Mouse (Mus musculus) limb, embryonic 14.5 days (tissue): ENCODE measurements around the gene Gm20532. TPM values are rescaled to one million over a fixed set of nuclear protein-coding genes. Genes with fewer than 3 reads are reported as not detected.
"Not testable (repeated sequence)": the region's sequence is repeated elsewhere in the genome, so short reads cannot be mapped to it uniquely, and the experiment has no call there.

ENCODE experiments used
- ATAC-seq: fragments of 200-750 bp; cut with Nextera tagmentation; 2 replicates; pipeline ENCODE4 v1.8.0; 2017; ENCODE audit warnings: low read depth, moderate number of reproducible peaks, moderate TSS enrichment; ENCODE audit not compliant: low FRiP score
- DNase-seq: peaks from one replicate; pipeline ENCODE4 v3.0.0-alpha.2; 2015; ENCODE audit warnings: low spot score
- H3K27ac ChIP-seq: fragments of 300-500 bp; sonication (generic); replicated peaks from 2 replicates; pipeline ENCODE4 v1.5.1; 2014; ENCODE audit warnings: low read depth, mild to moderate bottlenecking, low read length, moderate library complexity, mixed read lengths
- H3K27me3 ChIP-seq: fragments of 300-500 bp; sonication (generic); 2 replicates; pipeline ENCODE4 v1.6.1; 2014; ENCODE audit warnings: low read length, mixed read lengths; ENCODE audit not compliant: control insufficient read depth, insufficient read depth
- H3K36me3 ChIP-seq: fragments of 300-500 bp; sonication (generic); 2 replicates; pipeline ENCODE4 v1.6.1; 2014; ENCODE audit warnings: mild to moderate bottlenecking, low read length, moderate library complexity, mixed read lengths; ENCODE audit not compliant: control insufficient read depth, insufficient read depth
- H3K4me1 ChIP-seq: fragments of 300-500 bp; sonication (generic); 2 replicates; pipeline ENCODE4 v1.6.1; 2014; ENCODE audit warnings: antibody characterized with exemption, low read length, mixed read lengths; ENCODE audit not compliant: control insufficient read depth, insufficient read depth
- H3K4me2 ChIP-seq: fragments of 300-500 bp; sonication (generic); replicated peaks from 2 replicates; pipeline ENCODE4 v1.6.1; 2014; ENCODE audit warnings: low read depth, mild to moderate bottlenecking, low read length, moderate library complexity; ENCODE audit not compliant: severe bottlenecking
- H3K4me3 ChIP-seq: fragments of 300-500 bp; sonication (generic); replicated peaks from 2 replicates; pipeline ENCODE4 v1.5.1; 2014; ENCODE audit warnings: low read length
- H3K9ac ChIP-seq: fragments of 300-500 bp; sonication (generic); 2 replicates; pipeline ENCODE4 v1.6.1; 2014; ENCODE audit warnings: mild to moderate bottlenecking, low read depth, low read length, moderate library complexity; ENCODE audit not compliant: severe bottlenecking
- H3K9me3 ChIP-seq: fragments of 300-500 bp; sonication (generic); 2 replicates; pipeline ENCODE4 v1.6.1; 2016; ENCODE audit warnings: low read length; ENCODE audit not compliant: control insufficient read depth
- POLR2A ChIP-seq: fragments of 200-500 bp; IDR thresholded peaks from 2 replicates; pipeline ENCODE4 v1.8.0; 2012; ENCODE audit warnings: inconsistent platforms, mild to moderate bottlenecking, moderate library complexity, borderline replicate concordance; ENCODE audit not compliant: insufficient read depth, insufficient read length; ENCODE audit errors: extremely low read depth
- WGBS: fragments of 180-500 bp; shearing (Covaris S2); extraction: QIAGEN DNeasy Blood & Tissue Kit; methylation state at CpG from one replicate; pipeline ENCODE4 v1.1.7; 2014; 5-methylcytosine and 5-hydroxymethylcytosine counted together
- polyA plus RNA-seq, 2 experiments: library from polyadenylated mRNA; depleted of rRNA in 1 of 2; stranded (reverse) in 1 of 2; unstranded in 1 of 2; fragments of >200 nt; fragmentation: Nextera tagmentation in 1 of 2; extraction: Ambion mirVana in 1 of 2; gene quantifications; 2 replicates each; pipeline versions ENCODE4 v1.2.1 to v1.2.3; 2012 to 2014

Gene Gm20532
- polyA plus RNA-seq, 2 experiments: not detected

- ATAC-seq (no peak), DNase-seq (no peak)
- H3K4me2 ChIP-seq: no peak overlapping the region
- H3K27ac ChIP-seq: no peak overlapping the region
- no peak overlapping the region for H3K4me3 ChIP-seq
- no peaks in the 10 kb centered on the region for H3K4me1 ChIP-seq
- TF ChIP-seq POLR2A: no peak
- WGBS: 86% methylated on average over 2 of the region's 2 CpGs
- 0 out of 2 replicates have a peak, but pooled peaks cover 4% of the 10 kb centered on the region for H3K27me3 ChIP-seq
- no peak overlapping the region for H3K9ac ChIP-seq
- no peaks in the 10 kb centered on the region for H3K9me3 ChIP-seq
- H3K36me3 ChIP-seq: no peaks in the 10 kb centered on the region
Observed at GRCm38 (mm10) chr2:26657426-26657825, 71.0 kb downstream of the Gm20532 start.

GRCm38 (mm10) chr2:26661143-26661752 lies 74.8 kb downstream of the Gm20532 start:
- DNase-seq (peak; percentile 21), ATAC-seq (no peak)
- Histone ChIP-seq H3K4me2 (peak overlapping the region; percentile 53), H3K9me3 (no peaks in the 10 kb centered on the region), H3K27ac (no peak overlapping the region), H3K9ac (peak overlapping the region; percentile 34), H3K4me1 (no peaks in the 10 kb centered on the region), H3K4me3 (peak overlapping the region; percentile 26; the same call in 1 of the 2 replicates), H3K27me3 (0 out of 2 replicates have a peak, but pooled peaks cover 5% of the 10 kb centered on the region), H3K36me3 (no peaks in the 10 kb centered on the region)
- no peak for TF ChIP-seq POLR2A
- WGBS: 2% methylated on average over 16 of the region's 20 CpGs

- Histone ChIP-seq H3K36me3 (no peaks in the 10 kb centered on the region), H3K9me3 (no peaks in the 10 kb centered on the region), H3K4me2 (peak overlapping the region; percentile 53), H3K27me3 (0 out of 2 replicates have a peak, but pooled peaks cover 5% of the 10 kb centered on the region), H3K4me3 (peak overlapping the region; percentile 26; the same call in 1 of the 2 replicates), H3K27ac (no peak overlapping the region), H3K4me1 (no peaks in the 10 kb centered on the region), H3K9ac (peak overlapping the region; percentile 34; the same call in 1 of the 2 replicates)
- ATAC-seq (no peak), DNase-seq (no peak)
- no peak for TF ChIP-seq POLR2A
- 46% methylated on average over 29 of the region's 29 CpGs for WGBS
Observed at GRCm38 (mm10) chr2:26661768-26662508, 75.5 kb downstream of the Gm20532 start.

- 77% methylated on average over 13 of the region's 13 CpGs for WGBS
- H3K4me1 ChIP-seq: no peaks in the 10 kb centered on the region
Observed at GRCm38 (mm10) chr2:26662509-26662882, 76.1 kb downstream of the Gm20532 start.

GRCm38 (mm10) chr2:26663112-26663511 lies 76.7 kb downstream of the Gm20532 start:
- H3K27me3 ChIP-seq: 0 out of 2 replicates have a peak, but pooled peaks cover 5% of the 10 kb centered on the region
- no peak overlapping the region for H3K27ac ChIP-seq
- H3K4me1 ChIP-seq: no peaks in the 10 kb centered on the region
- DNase-seq: no peak
- H3K9me3 ChIP-seq: no peaks in the 10 kb centered on the region
- H3K4me2 ChIP-seq: no peak overlapping the region
- no peak overlapping the region for H3K4me3 ChIP-seq
- no peak for ATAC-seq
- H3K9ac ChIP-seq: no peak overlapping the region
- WGBS: 84% methylated on average over 10 of the region's 10 CpGs
- no peaks in the 10 kb centered on the region for H3K36me3 ChIP-seq
- no peak for TF ChIP-seq POLR2A

More at GRCm38 (mm10) chr2:26662509-26662882, 76.1 kb downstream of the Gm20532 start:
- Histone ChIP-seq H3K9me3 (no peaks in the 10 kb centered on the region), H3K4me3 (no peak overlapping the region), H3K27me3 (0 out of 2 replicates have a peak, but pooled peaks cover 5% of the 10 kb centered on the region), H3K27ac (no peak overlapping the region), H3K4me2 (no peak overlapping the region), H3K9ac (no peak overlapping the region), H3K36me3 (no peaks in the 10 kb centered on the region)
- ATAC-seq (no peak), DNase-seq (no peak)
- TF ChIP-seq POLR2A: no peak

- H3K4me3 ChIP-seq, H3K27ac ChIP-seq, H3K9me3 ChIP-seq, H3K4me2 ChIP-seq, H3K9ac ChIP-seq, DNase-seq, H3K4me1 ChIP-seq, ATAC-seq, H3K27me3 ChIP-seq, H3K36me3 ChIP-seq: not testable (repeated sequence)
- 86% methylated on average over 1 of the region's 1 CpGs for WGBS
Observed at GRCm38 (mm10) chr2:26663551-26663950, 77.1 kb downstream of the Gm20532 start.
